Mouse (Mus musculus) heart, embryonic 12.5 days (tissue): Measurements from ENCODE around the gene 2310011J03Rik. TPM values are rescaled to one million over a fixed set of nuclear protein-coding genes. Genes with fewer than 3 reads are reported as not detected.
A peak's percentile ranks its signal among the peaks of the same experiment; 100 is the strongest.

Experiments
- ATAC-seq: fragments of 200-750 bp; cut with Nextera tagmentation; 2 replicates; pipeline ENCODE4 v1.8.0; 2017; ENCODE audit warnings: moderate TSS enrichment, moderate library complexity; ENCODE audit not compliant: insufficient number of reproducible peaks, low FRiP score
- H3K27ac ChIP-seq: fragments of 300-500 bp; sonication (generic); 2 replicates; pipeline ENCODE4 v1.5.1; 2016; ENCODE audit warnings: mild to moderate bottlenecking, moderate library complexity; ENCODE audit not compliant: poor library complexity, severe bottlenecking
- H3K27me3 ChIP-seq: fragments of 300-500 bp; sonication (generic); replicated peaks from 2 replicates; pipeline ENCODE4 v1.6.1; 2016; ENCODE audit warnings: mild to moderate bottlenecking, moderate library complexity
- H3K36me3 ChIP-seq: fragments of 300-500 bp; sonication (generic); 2 replicates; pipeline ENCODE4 v1.6.1; 2016; ENCODE audit warnings: mild to moderate bottlenecking, moderate library complexity
- H3K4me1 ChIP-seq: fragments of 300-500 bp; sonication (generic); replicated peaks from 2 replicates; pipeline ENCODE4 v1.6.1; 2016; ENCODE audit warnings: mild to moderate bottlenecking
- H3K4me2 ChIP-seq: fragments of 300-500 bp; sonication (generic); 2 replicates; pipeline ENCODE4 v1.6.1; 2016; ENCODE audit warnings: mild to moderate bottlenecking, moderate library complexity
- H3K4me3 ChIP-seq: fragments of 300-500 bp; sonication (generic); 2 replicates; pipeline ENCODE4 v1.5.1; 2016; ENCODE audit warnings: mild to moderate bottlenecking
- H3K9ac ChIP-seq: fragments of 300-500 bp; sonication (generic); 2 replicates; pipeline ENCODE4 v1.6.1; 2016; ENCODE audit warnings: mild to moderate bottlenecking, moderate library complexity
- H3K9me3 ChIP-seq: fragments of 300-500 bp; sonication (generic); replicated peaks from 2 replicates; pipeline ENCODE4 v1.6.1; 2016; ENCODE audit warnings: mild to moderate bottlenecking, moderate library complexity
- WGBS: fragments of 180-500 bp; shearing (Covaris S2); methylation state at CpG from one replicate; pipeline ENCODE4 v1.1.7; 2016; 5-methylcytosine and 5-hydroxymethylcytosine counted together
- polyA plus RNA-seq: library from polyadenylated mRNA; unstranded; fragments of >200 nt; fragmentation: Nextera tagmentation; extraction: Ambion mirVana; gene quantifications from 2 replicates; pipeline ENCODE4 v1.2.1, GENCODE M21; 2016

2310011J03Rik gene
- polyA plus RNA-seq, 1 experiment from 2014 or later, result 32.8 TPM

GRCm38 (mm10) chr10:80313627-80314201, 6.6 kb downstream of the 2310011J03Rik start:
- peak overlapping the region; percentile 32; the same call in 1 of the 2 replicates for H3K9ac ChIP-seq
- H3K36me3 ChIP-seq, result peaks cover 15% of the 10 kb centered on the region
- ATAC-seq, result no peak
- H3K9me3 ChIP-seq, result no peaks in the 10 kb centered on the region
- H3K4me1 ChIP-seq, result peaks cover 46% of the 10 kb centered on the region
- WGBS, result 28% methylated on average over 20 of the region's 20 CpGs
- no peak overlapping the region for H3K4me3 ChIP-seq
- peaks cover 92% of the 10 kb centered on the region for H3K27me3 ChIP-seq
- H3K27ac ChIP-seq, result no peak overlapping the region
- peak overlapping the region; percentile 1 for H3K4me2 ChIP-seq

- Histone ChIP-seq H3K27ac (no peak overlapping the region), H3K4me1 (peaks cover 46% of the 10 kb centered on the region), H3K9me3 (no peaks in the 10 kb centered on the region), H3K27me3 (peaks cover 98% of the 10 kb centered on the region), H3K4me3 (no peak overlapping the region), H3K9ac (0 out of 2 replicates have a peak overlapping the region, but pooled peaks have one; percentile 32), H3K36me3 (peaks cover 6% of the 10 kb centered on the region), H3K4me2 (no peak overlapping the region)
- 56% methylated on average over 54 of the region's 54 CpGs for WGBS
- no peak for ATAC-seq
Measured at GRCm38 (mm10) chr10:80312586-80313504, 7.5 kb downstream of the 2310011J03Rik start.

- H3K9ac ChIP-seq, result no peak overlapping the region
- WGBS, result 72% methylated on average over 16 of the region's 16 CpGs
- H3K4me2 ChIP-seq, result no peak overlapping the region
- H3K36me3 ChIP-seq, result no peaks in the 10 kb centered on the region
- no peak overlapping the region for H3K27ac ChIP-seq
- H3K4me3 ChIP-seq, result no peak overlapping the region
- H3K4me1 ChIP-seq, result peaks cover 34% of the 10 kb centered on the region
- ATAC-seq, result no peak
- H3K9me3 ChIP-seq, result no peaks in the 10 kb centered on the region
- peaks cover 98% of the 10 kb centered on the region for H3K27me3 ChIP-seq
Measured at GRCm38 (mm10) chr10:80311560-80311959, 8.8 kb downstream of the 2310011J03Rik start.

GRCm38 (mm10) chr10:80304862-80305261, 15.5 kb downstream of the 2310011J03Rik start:
- Histone ChIP-seq H3K27ac (no peak overlapping the region), H3K4me1 (peaks cover 13% of the 10 kb centered on the region), H3K4me3 (0 out of 2 replicates have a peak overlapping the region, but pooled peaks have one; percentile 2), H3K9me3 (no peaks in the 10 kb centered on the region), H3K27me3 (peaks cover 91% of the 10 kb centered on the region), H3K4me2 (peak overlapping the region; percentile 37), H3K9ac (no peak overlapping the region), H3K36me3 (no peaks in the 10 kb centered on the region)
- WGBS, result 8% methylated on average over 25 of the region's 25 CpGs
- 0 out of 2 replicates have a peak, but pooled peaks have one; percentile 33 for ATAC-seq

GRCm38 (mm10) chr10:80304458-80304857, 15.9 kb downstream of the 2310011J03Rik start:
- ATAC-seq, result no peak
- H3K4me1 ChIP-seq, result peaks cover 13% of the 10 kb centered on the region
- H3K4me3 ChIP-seq, result 0 out of 2 replicates have a peak overlapping the region, but pooled peaks have one; percentile 2
- no peak overlapping the region for H3K27ac ChIP-seq
- 16% methylated on average over 12 of the region's 12 CpGs for WGBS
- H3K36me3 ChIP-seq, result no peaks in the 10 kb centered on the region
- no peak overlapping the region for H3K9ac ChIP-seq
- peaks cover 93% of the 10 kb centered on the region for H3K27me3 ChIP-seq
- H3K4me2 ChIP-seq, result peak overlapping the region; percentile 37; the same call in 1 of the 2 replicates
- no peaks in the 10 kb centered on the region for H3K9me3 ChIP-seq

GRCm38 (mm10) chr10:80302471-80302881, 17.9 kb downstream of the 2310011J03Rik start:
- Histone ChIP-seq H3K4me2 (peak overlapping the region; percentile 36), H3K9ac (no peak overlapping the region; the same call in 1 of the 2 replicates), H3K9me3 (no peaks in the 10 kb centered on the region), H3K4me3 (no peak overlapping the region), H3K27me3 (peaks cover 93% of the 10 kb centered on the region), H3K4me1 (peaks cover 13% of the 10 kb centered on the region), H3K36me3 (no peaks in the 10 kb centered on the region), H3K27ac (no peak overlapping the region)
- 7% methylated on average over 9 of the region's 9 CpGs for WGBS
- peak; percentile 35; the same call in 1 of the 2 replicates for ATAC-seq

- Histone ChIP-seq H3K36me3 (no peaks in the 10 kb centered on the region), H3K9me3 (no peaks in the 10 kb centered on the region), H3K4me3 (no peak overlapping the region), H3K4me1 (peaks cover 13% of the 10 kb centered on the region), H3K9ac (no peak overlapping the region), H3K27ac (no peak overlapping the region), H3K27me3 (peaks cover 93% of the 10 kb centered on the region), H3K4me2 (peak overlapping the region; percentile 36)
- 53% methylated on average over 5 of the region's 5 CpGs for WGBS
- no peak for ATAC-seq
Measured at GRCm38 (mm10) chr10:80302082-80302355, 18.3 kb downstream of the 2310011J03Rik start.

- H3K36me3 ChIP-seq, result no peaks in the 10 kb centered on the region
- H3K4me1 ChIP-seq, result peaks cover 15% of the 10 kb centered on the region
- H3K4me2 ChIP-seq, result peak overlapping the region; percentile 36
- H3K9me3 ChIP-seq, result no peaks in the 10 kb centered on the region
- WGBS, result 81% methylated on average over 10 of the region's 10 CpGs
- H3K27me3 ChIP-seq, result peaks cover 93% of the 10 kb centered on the region
- no peak overlapping the region for H3K27ac ChIP-seq
- H3K4me3 ChIP-seq, result no peak overlapping the region
- H3K9ac ChIP-seq, result no peak overlapping the region
- no peak for ATAC-seq
Measured at GRCm38 (mm10) chr10:80301256-80302081, 18.9 kb downstream of the 2310011J03Rik start.

GRCm38 (mm10) chr10:80300672-80301181, 19.6 kb downstream of the 2310011J03Rik start:
- Histone ChIP-seq H3K27ac (no peak overlapping the region), H3K9ac (no peak overlapping the region), H3K4me2 (no peak overlapping the region), H3K36me3 (no peaks in the 10 kb centered on the region), H3K27me3 (peaks cover 88% of the 10 kb centered on the region), H3K9me3 (no peaks in the 10 kb centered on the region), H3K4me3 (no peak overlapping the region), H3K4me1 (peaks cover 22% of the 10 kb centered on the region)
- WGBS, result 32% methylated on average over 11 of the region's 11 CpGs
- no peak for ATAC-seq

GRCm38 (mm10) chr10:80299824-80300223, 20.5 kb downstream of the 2310011J03Rik start:
- 46% methylated on average over 10 of the region's 10 CpGs for WGBS
- H3K4me3 ChIP-seq, result no peak overlapping the region
- H3K9me3 ChIP-seq, result no peaks in the 10 kb centered on the region
- peaks cover 27% of the 10 kb centered on the region for H3K4me1 ChIP-seq
- no peak for ATAC-seq
- H3K27me3 ChIP-seq, result peaks cover 79% of the 10 kb centered on the region
- H3K9ac ChIP-seq, result no peak overlapping the region
- H3K36me3 ChIP-seq, result peaks cover 3% of the 10 kb centered on the region
- no peak overlapping the region for H3K4me2 ChIP-seq
- no peak overlapping the region for H3K27ac ChIP-seq
